Mouse (Mus musculus) activated CD4-positive, CD25-positive, alpha-beta regulatory T cell, adult 9 weeks (primary cell): ENCODE data around the gene Gm20716. TPM values are rescaled to one million over a fixed set of nuclear protein-coding genes. Genes with fewer than 3 reads are reported as not detected.

ENCODE experiments used
- polyA plus RNA-seq: library from polyadenylated mRNA; unstranded; fragments of 100-300 nt; shearing (Covaris generic); gene quantifications from one replicate; pipeline ENCODE4 v1.2.1, GENCODE M21; 2017

Gm20716 gene
- polyA plus RNA-seq: 15.1 TPM

DNA sequence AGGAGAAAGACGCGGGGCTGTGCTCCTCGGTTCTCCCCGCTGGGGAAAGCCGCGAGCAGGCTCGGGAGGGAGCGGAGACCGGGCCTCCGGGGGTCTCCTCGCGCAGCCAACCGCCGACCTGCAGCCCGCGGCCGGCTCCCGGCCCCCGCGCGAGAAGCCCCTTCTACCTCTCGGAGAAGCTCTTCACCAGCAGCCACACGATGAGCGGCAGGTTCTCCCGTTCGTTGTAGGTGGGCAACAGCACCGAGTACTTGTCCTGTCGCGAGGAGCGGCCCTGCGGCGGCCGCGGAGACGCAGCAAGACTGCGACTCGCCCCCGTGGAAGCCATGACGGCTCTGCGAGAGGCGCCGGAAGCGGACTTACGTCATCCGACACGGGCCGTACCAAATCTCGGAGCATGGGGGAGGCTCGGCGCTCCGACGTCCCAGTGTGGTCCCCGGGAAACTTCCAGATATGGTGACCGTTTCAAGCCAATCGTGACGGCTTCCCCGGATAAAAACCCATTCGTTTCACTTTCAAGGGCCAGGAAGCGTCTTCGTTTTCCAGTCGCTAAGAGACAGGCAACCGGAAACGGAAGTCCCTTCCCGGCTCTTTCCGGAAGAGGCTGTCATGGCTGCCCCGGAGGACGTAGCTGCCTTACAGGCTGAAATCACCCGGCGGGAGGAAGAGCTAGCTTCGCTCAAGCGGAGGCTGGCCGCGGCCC, at the start of gene Gm20716, which contains the start of the genes Dpm1 and Mocs3:
Gene Gm20716, minus strand, starts transcription at position 339 of the 703 bp plus-strand sequence.
Gene Dpm1, minus strand, starts transcription at position 566 of the 703 bp plus-strand sequence.
Gene Mocs3, plus strand, starts transcription at position 597 of the 703 bp plus-strand sequence.

GRCm38 (mm10) chr2:168206725-168207644, 23.2 kb downstream of the Gm20716 start, which contains the start of gene Adnp:
Adnp (minus strand) TSS chr2:168207112.

Other genes with a start within 250 kb of the Gm20716 start
- 0.49 TPM for gene Ripor3, start 219.7 kb downstream of the Gm20716 start, polyA plus RNA-seq
- gene Pard6b, start 149.4 kb downstream of the Gm20716 start, polyA plus RNA-seq: 0.53 TPM
- 1.1 TPM for gene Adnp, start 23.3 kb downstream of the Gm20716 start, polyA plus RNA-seq
- 114 TPM for gene Dpm1, start 227 bp upstream of the Gm20716 start, polyA plus RNA-seq
- 0.55 TPM for gene Mocs3, start 258 bp upstream of the Gm20716 start, polyA plus RNA-seq
- not detected for gene Kcng1, start 51.4 kb upstream of the Gm20716 start, polyA plus RNA-seq